Mouse (Mus musculus): Measurements from ENCODE around the gene Eif4g3. TPM values are rescaled to one million over a fixed set of nuclear protein-coding genes. Genes with fewer than 3 reads are reported as not detected.

Eif4g3 gene
- total RNA-seq, 4 experiments from 2014 or later = 115 to 144 (median 123) TPM

GRCm38 (mm10) chr4:138149977-138150376 is 157.2 kb downstream of the Eif4g3 start:
- DNase-seq (ENCODE audit: low spot score in 2 of 2) = no peak

- no peak for DNase-seq (ENCODE audit: low spot score in 2 of 2)
Observed at GRCm38 (mm10) chr4:138151226-138151625, 158.4 kb downstream of the Eif4g3 start.

DNA sequence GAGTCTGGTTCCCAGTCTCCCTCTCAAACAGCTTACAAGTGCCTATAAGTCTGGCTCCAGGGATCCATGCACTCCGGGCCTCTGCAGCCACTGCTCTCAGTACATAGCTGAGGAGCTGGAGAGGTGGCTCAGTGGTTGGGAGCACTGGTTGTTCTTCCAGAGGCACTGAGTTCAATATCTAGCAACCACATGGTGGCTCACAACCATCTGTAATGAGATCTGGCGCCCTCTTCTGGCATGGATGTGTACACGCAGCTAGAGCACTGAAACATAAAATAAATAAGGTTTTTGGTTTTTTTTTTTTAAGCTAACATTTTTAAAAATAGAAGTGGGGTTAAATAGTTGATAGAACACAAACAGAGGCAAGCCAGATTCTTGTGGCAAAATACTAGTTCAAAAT is 161.2 kb downstream of the Eif4g3 start:
- DNase-seq (ENCODE audit: low spot score in 2 of 2) = no peak

GRCm38 (mm10) chr4:138160918-138161317 is 168.1 kb downstream of the Eif4g3 start:
- DNase-seq (ENCODE audit: low spot score in 2 of 2) = no peak

DNA sequence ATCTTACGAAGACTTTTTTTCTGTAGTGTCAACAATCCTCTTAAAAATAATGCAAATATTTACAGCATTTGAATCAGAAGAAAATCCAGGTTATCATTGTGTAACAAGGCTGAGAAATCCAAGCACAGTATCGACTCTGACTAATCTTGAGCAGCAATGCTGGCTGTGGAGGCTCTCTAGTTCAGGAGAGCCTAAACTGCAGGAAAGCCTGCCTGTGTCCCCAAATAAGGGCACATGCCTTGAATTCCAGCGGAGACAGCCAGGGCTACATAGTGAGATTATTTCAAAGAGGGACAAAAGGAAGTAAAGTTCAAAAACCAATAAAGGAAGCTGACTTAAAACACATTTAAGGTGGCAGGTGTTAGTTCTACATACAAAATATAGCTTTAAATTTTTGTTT is 168.7 kb downstream of the Eif4g3 start:
- DNase-seq (ENCODE audit: low spot score in 2 of 2) = no peak

DNA sequence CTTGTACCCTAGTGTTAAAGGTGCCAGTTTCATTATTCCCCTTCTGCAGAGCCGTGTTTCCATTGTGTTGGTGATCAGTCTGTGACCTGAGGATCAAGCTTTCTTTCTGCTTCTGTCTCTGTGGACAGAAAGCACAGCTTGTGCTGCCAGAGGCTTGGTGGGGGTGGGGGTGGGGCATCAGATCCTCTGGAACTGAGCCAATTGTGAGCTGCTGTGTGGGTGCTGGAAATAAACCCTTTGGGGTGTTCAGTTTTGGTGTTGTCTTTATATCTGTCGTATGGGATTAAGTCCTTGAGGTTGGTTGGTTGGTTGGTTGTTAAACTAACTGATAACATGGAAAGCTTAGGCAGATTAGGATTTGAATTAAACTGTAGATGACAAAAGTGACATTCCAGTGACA is 171.0 kb downstream of the Eif4g3 start:
- no peak for DNase-seq (ENCODE audit: low spot score in 2 of 2)

- no peak for DNase-seq (ENCODE audit: low spot score in 2 of 2)
Observed at GRCm38 (mm10) chr4:138164860-138165259, 172.0 kb downstream of the Eif4g3 start.

DNA sequence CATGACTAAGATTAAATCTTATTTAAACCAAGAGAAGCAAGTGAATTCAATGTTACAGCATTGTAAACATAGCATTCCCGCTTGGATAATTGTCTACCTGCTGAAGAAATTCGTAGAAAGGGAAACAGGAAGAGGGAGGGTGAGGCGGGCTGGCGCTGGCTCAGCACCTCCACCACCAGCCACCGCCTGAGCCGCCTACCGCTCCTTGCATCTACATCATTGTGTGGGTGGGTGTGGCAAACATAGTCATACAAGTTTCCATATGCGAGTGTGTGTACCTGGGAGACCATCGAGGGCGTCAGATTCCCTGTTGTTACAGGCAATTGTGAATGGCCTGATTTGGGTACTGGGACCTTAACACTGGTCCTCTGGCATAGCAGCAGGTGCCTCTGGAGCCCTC is 173.7 kb downstream of the Eif4g3 start:
- no peak for DNase-seq (ENCODE audit: low spot score in 2 of 2)

- DNase-seq (ENCODE audit: low spot score in 2 of 2) = no peak
Observed at GRCm38 (mm10) chr4:138168162-138168561, 175.3 kb downstream of the Eif4g3 start.

GRCm38 (mm10) chr4:138169420-138169819 is 176.6 kb downstream of the Eif4g3 start:
- no peak for DNase-seq (ENCODE audit: low spot score in 2 of 2)

- no peak for DNase-seq (ENCODE audit: low spot score in 2 of 2)
Observed at GRCm38 (mm10) chr4:138172686-138173085, 179.9 kb downstream of the Eif4g3 start.

DNA sequence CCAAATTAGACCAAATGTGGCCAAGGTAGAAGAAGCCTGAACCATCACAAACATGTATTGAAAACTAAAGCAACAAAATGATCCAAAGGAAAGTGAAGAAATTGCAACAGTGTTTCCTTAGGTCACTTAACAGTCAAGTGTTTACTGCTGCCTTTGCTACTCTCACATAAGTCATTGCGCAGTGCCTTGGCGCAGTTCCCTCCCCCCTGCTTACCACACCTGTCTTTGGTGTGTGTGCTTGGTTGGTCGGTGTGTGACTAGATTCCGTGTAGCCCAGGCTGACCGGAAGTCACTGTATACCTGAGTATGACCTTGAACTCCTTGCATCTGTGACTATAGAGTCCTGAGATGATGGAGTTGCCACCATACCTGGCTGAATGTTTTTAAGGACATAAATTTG is 186.6 kb downstream of the Eif4g3 start:
- DNase-seq (ENCODE audit: low spot score in 2 of 2) = no peak

GRCm38 (mm10) chr4:138180719-138181118 is 187.9 kb downstream of the Eif4g3 start:
- DNase-seq (ENCODE audit: low spot score in 2 of 2) = no peak

DNA sequence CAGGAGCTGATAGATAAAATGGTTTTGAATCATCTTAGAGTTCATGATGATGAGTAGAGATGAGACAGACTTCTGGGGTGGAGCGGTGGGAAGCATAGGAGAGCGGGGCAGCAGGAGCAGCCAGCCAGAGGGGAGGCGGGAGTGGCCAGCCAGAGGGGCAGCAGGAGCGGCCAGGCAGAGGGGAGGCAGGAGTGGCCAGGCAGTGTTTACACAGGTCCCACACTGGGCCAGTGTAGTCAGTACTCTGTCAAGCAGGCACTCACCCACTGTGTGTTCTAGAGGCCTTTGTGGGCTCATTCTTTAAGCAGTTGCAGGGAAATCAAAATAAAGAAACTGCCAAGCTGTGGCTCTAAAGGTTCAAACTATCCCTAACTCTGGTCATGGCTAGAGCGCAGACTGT is 191.2 kb downstream of the Eif4g3 start:
- DNase-seq (ENCODE audit: low spot score in 2 of 2) = no peak

- no peak for DNase-seq (ENCODE audit: low spot score in 2 of 2)
Observed at GRCm38 (mm10) chr4:138184573-138184981, 191.8 kb downstream of the Eif4g3 start.

DNA sequence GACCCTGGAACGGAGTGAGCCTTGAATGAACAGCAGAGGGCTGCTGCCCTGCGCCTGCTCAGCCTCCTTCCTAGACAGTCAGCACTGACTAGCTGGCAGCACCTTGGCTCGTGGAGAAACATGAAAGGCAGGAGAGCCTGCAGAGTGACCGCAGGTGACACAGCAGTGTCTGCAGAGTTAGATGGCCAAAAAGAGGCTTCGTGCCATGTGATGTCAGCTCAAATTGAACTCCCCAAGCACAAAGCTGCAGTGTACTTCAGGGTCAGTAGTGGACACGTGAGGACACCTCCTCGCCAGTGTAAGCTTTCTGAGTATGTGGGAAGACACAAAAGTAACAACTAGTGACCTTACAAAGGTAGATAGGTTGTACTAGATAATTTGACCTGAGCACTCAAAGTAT is 193.1 kb downstream of the Eif4g3 start:
- no peak for DNase-seq (ENCODE audit: low spot score in 2 of 2)

DNA sequence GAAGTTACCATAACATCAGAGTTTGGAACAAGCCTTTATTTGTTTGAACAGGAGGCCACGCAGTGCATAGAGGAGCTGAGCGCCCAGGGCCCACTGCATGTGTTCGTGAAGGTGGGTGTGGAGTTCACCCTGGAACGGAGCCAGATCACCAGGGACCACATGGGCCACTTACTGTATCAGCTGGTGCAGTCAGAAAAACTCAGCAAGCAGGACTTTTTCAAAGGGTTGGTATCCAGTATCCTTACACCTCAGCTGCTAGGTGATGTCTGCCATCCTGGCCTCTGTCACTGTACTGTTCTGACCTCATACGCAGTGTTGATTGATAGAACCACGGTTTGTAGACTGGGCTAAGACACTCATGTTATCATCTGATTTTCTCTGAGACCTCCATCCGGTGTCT is 195.2 kb downstream of the Eif4g3 start:
- DNase-seq (ENCODE audit: low spot score in 2 of 2) = no peak

GRCm38 (mm10) chr4:138192561-138192960 is 199.7 kb downstream of the Eif4g3 start:
- no peak for DNase-seq (ENCODE audit: low spot score in 2 of 2)

DNA sequence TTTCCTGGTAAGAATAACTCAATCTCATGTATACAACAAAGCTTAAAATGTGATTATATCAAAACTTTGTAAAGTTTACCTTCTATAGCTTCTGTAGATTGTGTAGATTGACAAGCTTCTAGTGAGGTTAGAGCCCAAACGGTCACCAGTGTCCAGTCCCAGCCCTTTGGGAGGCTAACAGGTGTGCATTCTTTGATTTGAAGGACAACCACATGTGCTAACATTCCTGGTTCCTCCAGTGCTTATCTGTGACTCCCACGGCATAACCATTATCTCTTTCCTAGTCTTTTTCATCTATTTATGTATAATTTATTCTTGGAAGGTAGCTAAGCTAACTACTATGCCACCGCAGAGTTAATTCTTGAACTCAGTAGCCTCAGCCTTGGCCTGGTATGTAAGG is 207.9 kb downstream of the Eif4g3 start:
- no peak for DNase-seq (ENCODE audit: low spot score in 2 of 2)

- DNase-seq (ENCODE audit: low spot score in 2 of 2) = no peak
Observed at GRCm38 (mm10) chr4:138201696-138202095, 208.9 kb downstream of the Eif4g3 start.

GRCm38 (mm10) chr4:138210116-138210515 is 217.3 kb downstream of the Eif4g3 start:
- DNase-seq (ENCODE audit: low spot score in 2 of 2) = no peak

DNA sequence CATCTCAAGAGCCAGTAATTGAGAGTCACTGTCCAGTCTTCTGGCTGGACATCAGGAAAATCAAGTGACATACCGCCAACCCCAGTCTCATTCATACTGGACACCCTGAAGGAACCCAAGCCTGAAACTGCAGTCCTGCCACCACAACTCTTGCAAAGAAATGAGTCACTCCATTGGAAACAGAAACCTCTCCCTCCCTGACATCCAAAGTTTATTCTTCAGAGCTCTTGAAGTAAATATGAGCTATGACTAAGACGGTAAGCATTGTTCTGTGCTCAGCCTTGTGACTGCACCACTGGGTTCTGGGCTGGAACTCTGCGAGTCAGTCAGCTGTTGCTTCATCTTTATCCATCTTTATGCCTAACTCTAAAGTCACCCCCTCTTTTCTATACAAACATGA is 221.0 kb downstream of the Eif4g3 start:
- DNase-seq (ENCODE audit: low spot score in 2 of 2) = no peak

GRCm38 (mm10) chr4:138215671-138216199 is 222.9 kb downstream of the Eif4g3 start:
- no peak for DNase-seq (ENCODE audit: low spot score in 2 of 2)
